23 mouse cellular contexts compared by ENCODE assay signal in genomic region chr9:115179154-115179553, GRCm38 (mm10).
DNase-seq lines count a peak whose midpoint lies in the region; ATAC-seq and TF ChIP-seq lines count a peak whose summit lies in the region.
"Had no signal": no experiment of that assay in that cellular context is flagged by ENCODE, and none has a peak within 500 bp of the region (broad histone marks: within the 10 kb centered on the region; RNA-seq: fewer than 3 reads in every experiment).

No protein-coding gene starts in this region.

- H3K4me2 ChIP-seq in forebrain, embryonic 15.5 days (replicated peaks), result no peak overlapping the region
- no peak overlapping the region for H3K4me2 ChIP-seq in forebrain, embryonic 12.5 days
- no peak overlapping the region for H3K4me2 ChIP-seq in kidney, embryonic 14.5 days (replicated peaks; ENCODE audit: low read depth, low read length)
- H3K4me2 ChIP-seq in kidney, embryonic 16.5 days (replicated peaks; ENCODE audit: low read depth, low read length), result no peak overlapping the region
- no peak overlapping the region for H3K4me2 ChIP-seq in midbrain, embryonic 11.5 days
- no peak overlapping the region for H3K4me2 ChIP-seq in midbrain, embryonic 15.5 days
- H3K4me2 ChIP-seq: embryonic facial prominence, embryonic 12.5 days had no signal

- no peak overlapping the region for H3K9ac ChIP-seq in forebrain, embryonic 15.5 days (replicated peaks)
- H3K9ac ChIP-seq in forebrain, embryonic 12.5 days, result no peak overlapping the region
- no peak overlapping the region for H3K9ac ChIP-seq in kidney, embryonic 14.5 days (ENCODE audit: low read depth, low read length)
- no peak overlapping the region for H3K9ac ChIP-seq in kidney, embryonic 16.5 days (replicated peaks; ENCODE audit: low read length)
- H3K9ac ChIP-seq in midbrain, embryonic 11.5 days (ENCODE audit: low read length), result no peak overlapping the region
- H3K9ac ChIP-seq in midbrain, embryonic 15.5 days, result no peak overlapping the region
- H3K9ac ChIP-seq: embryonic facial prominence, embryonic 12.5 days had no signal

- no peaks in the 10 kb centered on the region for H3K36me3 ChIP-seq in forebrain, embryonic 15.5 days
- no peaks in the 10 kb centered on the region for H3K36me3 ChIP-seq in forebrain, embryonic 12.5 days (replicated peaks)
- H3K36me3 ChIP-seq in kidney, embryonic 14.5 days (ENCODE audit: control insufficient read depth, insufficient read depth, low read length), result no peaks in the 10 kb centered on the region
- H3K36me3 ChIP-seq in kidney, embryonic 16.5 days (ENCODE audit: insufficient read depth, low read length), result no peaks in the 10 kb centered on the region
- H3K36me3 ChIP-seq in kidney, adult 2 months (ENCODE audit: control insufficient read depth, insufficient read depth, low read length), result no peaks in the 10 kb centered on the region
- H3K36me3 ChIP-seq in midbrain, embryonic 11.5 days (ENCODE audit: control insufficient read depth, insufficient read depth, low read length), result no peaks in the 10 kb centered on the region
- no peaks in the 10 kb centered on the region for H3K36me3 ChIP-seq in midbrain, embryonic 15.5 days (replicated peaks)
- H3K36me3 ChIP-seq: embryonic facial prominence, embryonic 10.5 days; embryonic facial prominence, embryonic 12.5 days; G1E had no signal

- no peak for DNase-seq in kidney, adult 11 months
- DNase-seq in kidney, adult 2 months, result no peak
- peak; percentile 64 for DNase-seq in midbrain, embryonic 11.5 days (ENCODE audit: low spot score, missing footprints)
- DNase-seq: adrenal gland, adult 8-10 months; adrenal gland, postnatal 14 days; adrenal gland, postnatal 36 days; B cell, adult 2 months; cerebellum, adult 11-12 months; cerebellum, adult 2 months; cerebellum, adult 9-10 months; cerebellum, postnatal 25 days had no signal

- H3K27ac ChIP-seq in forebrain, embryonic 15.5 days (replicated peaks), result peak overlapping the region; percentile 37; the same call in 1 of the 2 replicates
- H3K27ac ChIP-seq in forebrain, embryonic 12.5 days, result no peak overlapping the region
- 0 out of 2 replicates have a peak overlapping the region, but pooled peaks have one; percentile 6 for H3K27ac ChIP-seq in kidney, embryonic 14.5 days (ENCODE audit: low read depth, low read length)
- 0 out of 2 replicates have a peak overlapping the region, but pooled peaks have one; percentile 6 for H3K27ac ChIP-seq in kidney, embryonic 16.5 days (ENCODE audit: low read length)
- no peak overlapping the region for H3K27ac ChIP-seq in kidney, adult 2 months (ENCODE audit: insufficient read depth, low read depth, low read length)
- H3K27ac ChIP-seq in midbrain, embryonic 11.5 days (ENCODE audit: low read depth, low read length), result no peak overlapping the region
- no peak overlapping the region for H3K27ac ChIP-seq in midbrain, embryonic 15.5 days
- H3K27ac ChIP-seq: embryonic facial prominence, embryonic 10.5 days; embryonic facial prominence, embryonic 12.5 days had no signal

- TF ChIP-seq CTCF in kidney, adult 2 months (conservative IDR thresholded peaks at IDR 0.05; ENCODE audit: insufficient read depth, insufficient read length, low read depth, low read length), result no peak

- H3K27me3 ChIP-seq in forebrain, embryonic 15.5 days, result no peaks in the 10 kb centered on the region
- no peaks in the 10 kb centered on the region for H3K27me3 ChIP-seq in forebrain, embryonic 12.5 days
- H3K27me3 ChIP-seq in kidney, embryonic 14.5 days (ENCODE audit: control insufficient read depth, insufficient read depth, low read length), result no peaks in the 10 kb centered on the region
- no peaks in the 10 kb centered on the region for H3K27me3 ChIP-seq in kidney, embryonic 16.5 days (ENCODE audit: insufficient read depth, low read length)
- H3K27me3 ChIP-seq in kidney, adult 2 months (replicated peaks; ENCODE audit: control insufficient read depth, insufficient read depth, low read length), result no peaks in the 10 kb centered on the region
- H3K27me3 ChIP-seq in midbrain, embryonic 11.5 days (ENCODE audit: control insufficient read depth, insufficient read depth, low read length), result no peaks in the 10 kb centered on the region
- no peaks in the 10 kb centered on the region for H3K27me3 ChIP-seq in midbrain, embryonic 15.5 days (replicated peaks)
- H3K27me3 ChIP-seq: CH12.LX; embryonic facial prominence, embryonic 12.5 days; Patski had no signal

- 83% methylated on average over 5 of the region's 5 CpGs for WGBS in forebrain, embryonic 15.5 days
- WGBS in forebrain, embryonic 12.5 days, result 93% methylated on average over 5 of the region's 5 CpGs
- WGBS in kidney, embryonic 14.5 days, result 85% methylated on average over 5 of the region's 5 CpGs
- WGBS in kidney, embryonic 16.5 days, result 91% methylated on average over 5 of the region's 5 CpGs
- 88% methylated on average over 5 of the region's 5 CpGs for WGBS in kidney, adult 2 months
- WGBS in midbrain, embryonic 11.5 days, result 86% methylated on average over 5 of the region's 5 CpGs
- 84% methylated on average over 5 of the region's 5 CpGs for WGBS in midbrain, embryonic 15.5 days

- no peak overlapping the region for H3K4me3 ChIP-seq in forebrain, embryonic 15.5 days
- no peak overlapping the region for H3K4me3 ChIP-seq in forebrain, embryonic 12.5 days (replicated peaks)
- H3K4me3 ChIP-seq in kidney, embryonic 14.5 days (ENCODE audit: low read length), result no peak overlapping the region
- no peak overlapping the region for H3K4me3 ChIP-seq in kidney, embryonic 16.5 days (ENCODE audit: low read length)
- no peak overlapping the region for H3K4me3 ChIP-seq in kidney, adult 2 months (ENCODE audit: insufficient read depth, low read depth, low read length)
- H3K4me3 ChIP-seq in midbrain, embryonic 11.5 days (ENCODE audit: low read depth, low read length), result no peak overlapping the region
- H3K4me3 ChIP-seq in midbrain, embryonic 15.5 days, result no peak overlapping the region
- H3K4me3 ChIP-seq: embryonic facial prominence, embryonic 10.5 days; embryonic facial prominence, embryonic 12.5 days had no signal

- no peak for ATAC-seq in forebrain, embryonic 15.5 days (replicated peaks)
- no peak for ATAC-seq in forebrain, embryonic 12.5 days (ENCODE audit: low FRiP score)
- no peak for ATAC-seq in kidney, embryonic 14.5 days (ENCODE audit: low FRiP score, low TSS enrichment)
- no peak for ATAC-seq in kidney, embryonic 16.5 days (ENCODE audit: low FRiP score, low TSS enrichment)
- ATAC-seq in midbrain, embryonic 11.5 days (ENCODE audit: low FRiP score), result no peak
- ATAC-seq in midbrain, embryonic 15.5 days (replicated peaks), result no peak
- ATAC-seq: activated CD4-positive, CD25-positive, alpha-beta regulatory T cell, adult 4 months; CD4-positive, CD25-positive, alpha-beta regulatory T cell, adult 4 months; Patski had no signal

- H3K4me1 ChIP-seq in forebrain, embryonic 15.5 days, result no peaks in the 10 kb centered on the region
- no peaks in the 10 kb centered on the region for H3K4me1 ChIP-seq in forebrain, embryonic 12.5 days
- no peaks in the 10 kb centered on the region for H3K4me1 ChIP-seq in kidney, embryonic 14.5 days (ENCODE audit: control insufficient read depth, insufficient read depth, low read length)
- H3K4me1 ChIP-seq in kidney, embryonic 16.5 days (ENCODE audit: insufficient read depth, low read length), result 0 out of 2 replicates have a peak, but pooled peaks cover 4% of the 10 kb centered on the region
- H3K4me1 ChIP-seq in kidney, adult 2 months (ENCODE audit: control insufficient read depth, insufficient read depth, low read length), result no peaks in the 10 kb centered on the region
- no peaks in the 10 kb centered on the region for H3K4me1 ChIP-seq in midbrain, embryonic 11.5 days (ENCODE audit: control insufficient read depth, insufficient read depth, low read length)
- H3K4me1 ChIP-seq in midbrain, embryonic 15.5 days, result no peaks in the 10 kb centered on the region
- H3K4me1 ChIP-seq: embryonic facial prominence, embryonic 12.5 days had no signal

- no peak for TF ChIP-seq POLR2A in kidney, adult 2 months (IDR thresholded peaks at IDR 0.05; ENCODE audit: low read depth, low read length)

- H3K9me3 ChIP-seq in forebrain, embryonic 15.5 days, result no peaks in the 10 kb centered on the region
- H3K9me3 ChIP-seq in forebrain, embryonic 12.5 days, result no peaks in the 10 kb centered on the region
- H3K9me3 ChIP-seq in kidney, embryonic 14.5 days (ENCODE audit: control insufficient read depth, low read length), result no peaks in the 10 kb centered on the region
- no peaks in the 10 kb centered on the region for H3K9me3 ChIP-seq in kidney, embryonic 16.5 days (ENCODE audit: low read length)
- H3K9me3 ChIP-seq in midbrain, embryonic 11.5 days (ENCODE audit: control insufficient read depth, low read length), result no peaks in the 10 kb centered on the region
- H3K9me3 ChIP-seq in midbrain, embryonic 15.5 days, result no peaks in the 10 kb centered on the region
- H3K9me3 ChIP-seq: embryonic facial prominence, embryonic 10.5 days; embryonic facial prominence, embryonic 12.5 days had no signal

Comparison
In these comparisons a context has a peak if more than half of its experiments do, and no peak if none do; other contexts are left out.
1. H3K27ac ChIP-seq: peak in forebrain, embryonic 15.5 days (single experiment), kidney, embryonic 14.5 days (single experiment) and kidney, embryonic 16.5 days (single experiment); none in forebrain, embryonic 12.5 days (single experiment), kidney, adult 2 months (single experiment), midbrain, embryonic 11.5 days (single experiment) and midbrain, embryonic 15.5 days (single experiment).